Mouse (Mus musculus) WW6 (cell line): Measurements from ENCODE around the gene Flt1.

Experiments
- DNase-seq: peaks from one replicate; pipeline ENCODE4 v3.0.0-alpha.2; 2013; ENCODE audit warnings: low read depth, low spot score

The Flt1 gene

GRCm38 (mm10) chr5:147668637-147669344, 57.0 kb downstream of the Flt1 start:
- no peak for DNase-seq

DNA sequence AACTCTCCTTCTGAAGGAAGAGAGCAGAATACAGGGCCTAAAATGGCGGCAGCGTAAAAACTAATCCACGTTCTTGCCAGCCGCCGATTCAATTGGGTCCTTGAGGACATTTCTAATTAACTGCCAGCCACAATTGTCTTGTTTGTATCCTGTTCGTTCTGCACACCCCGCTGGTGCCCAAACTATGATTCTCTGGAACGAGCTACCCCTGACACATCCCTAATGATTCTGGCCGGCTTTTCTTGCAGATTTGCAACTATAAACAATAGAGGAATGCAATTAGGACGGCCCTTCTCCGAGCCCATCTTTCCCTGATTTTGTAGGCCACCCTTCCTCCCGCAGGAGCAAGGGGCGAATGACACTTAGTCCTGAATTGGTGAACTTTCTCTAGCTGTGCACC, 59.9 kb downstream of the Flt1 start:
- no peak for DNase-seq

- DNase-seq: no peak
These were observed 60.4 kb downstream of the Flt1 start for GRCm38 (mm10) chr5:147665381-147665780.

GRCm38 (mm10) chr5:147659909-147660308, 65.9 kb downstream of the Flt1 start:
- no peak for DNase-seq

DNA sequence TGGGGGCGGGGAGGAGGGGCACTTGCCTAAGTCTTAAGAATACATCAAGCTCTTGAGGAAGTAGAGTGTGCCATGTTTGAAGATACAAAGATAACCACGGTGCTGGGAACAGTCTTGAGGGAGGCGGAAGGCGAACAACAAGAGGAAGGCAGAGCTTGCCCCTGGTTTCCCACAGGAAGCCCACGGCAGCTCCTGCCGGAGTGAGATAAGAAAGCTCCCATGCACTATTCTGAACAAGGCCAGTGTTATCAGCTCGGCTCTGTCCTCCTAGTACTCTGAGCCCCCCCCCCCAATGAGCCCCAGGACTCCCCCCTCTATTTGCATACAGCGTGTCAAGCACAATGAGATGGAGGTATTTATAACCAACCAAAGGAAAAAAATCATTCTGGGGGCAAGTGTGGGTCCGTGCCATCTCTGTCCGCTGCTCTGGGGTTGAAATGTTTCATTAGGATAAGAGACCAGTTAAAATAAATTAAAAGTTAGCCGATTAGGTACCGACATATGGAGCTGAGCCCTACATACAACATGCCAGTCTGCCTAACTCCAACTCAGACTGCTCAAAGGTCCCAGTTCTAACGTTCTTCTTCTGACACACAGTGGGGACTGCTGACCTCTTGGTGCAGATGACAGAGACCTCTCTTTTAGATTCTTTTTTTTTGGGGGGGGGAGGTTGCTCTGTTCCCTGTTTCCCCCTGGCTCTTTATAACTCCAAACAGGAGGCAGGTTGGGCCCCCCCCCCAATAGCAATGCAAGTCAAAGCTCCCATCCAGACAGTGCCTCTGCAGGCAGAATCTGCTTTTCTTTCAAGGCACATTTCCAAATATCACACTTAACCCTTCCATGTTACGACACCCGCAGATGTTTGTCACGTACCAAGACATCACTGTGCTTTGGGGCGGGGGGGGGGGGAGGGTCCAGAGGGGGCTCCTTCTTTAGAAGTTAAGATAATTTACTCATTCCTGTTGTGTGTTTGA, 67.6 kb downstream of the Flt1 start:
- DNase-seq: no peak

- DNase-seq: no peak
These were observed 70.0 kb downstream of the Flt1 start for GRCm38 (mm10) chr5:147655761-147656160.

DNA sequence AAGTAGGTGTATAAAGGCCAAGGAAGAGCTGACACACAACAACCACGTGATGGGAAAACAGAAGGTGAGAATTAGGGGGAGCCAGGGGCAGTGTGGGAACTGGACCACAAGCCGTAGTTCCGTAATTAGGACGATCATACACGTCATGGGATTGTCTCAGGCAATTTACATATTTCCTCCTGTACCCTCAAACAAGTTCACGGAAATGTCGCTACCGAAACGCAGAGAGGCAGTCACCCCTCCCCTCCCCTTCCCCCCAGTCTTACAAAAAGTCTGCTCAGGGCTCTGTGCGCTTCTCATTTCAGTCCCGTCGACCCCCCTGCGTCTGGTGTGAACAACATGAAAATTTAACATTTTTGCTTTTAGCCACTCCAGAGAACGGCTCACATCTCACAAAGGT, 74.6 kb downstream of the Flt1 start:
- no peak for DNase-seq

DNA sequence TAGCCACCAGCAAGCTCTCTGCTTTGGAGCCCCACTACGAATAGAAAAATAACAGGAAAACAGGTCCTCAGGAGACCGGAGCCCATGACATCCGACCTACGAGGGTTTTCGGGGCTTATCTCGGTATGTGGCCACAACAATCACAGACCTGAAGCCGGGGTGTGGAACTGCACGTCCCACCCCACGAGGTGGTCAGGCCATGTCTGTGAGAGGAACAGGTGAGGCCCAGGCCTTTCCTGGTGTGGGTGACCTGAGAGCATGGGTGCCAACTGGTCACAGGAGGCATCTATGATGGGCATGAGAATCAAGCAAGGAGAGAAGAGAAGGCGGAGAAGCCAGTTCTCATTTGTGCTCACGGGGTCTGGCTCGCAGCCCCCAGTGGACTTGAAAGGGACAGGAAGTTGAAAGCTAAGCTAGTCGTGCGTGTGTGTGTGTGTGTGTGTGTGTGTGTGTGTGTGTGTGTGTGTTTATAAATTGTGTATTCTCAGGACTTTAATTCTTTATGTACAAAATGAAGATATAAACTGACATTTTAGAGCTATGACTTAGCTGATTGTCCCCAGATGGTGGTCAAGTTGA, 79.4 kb downstream of the Flt1 start:
- no peak for DNase-seq

GRCm38 (mm10) chr5:147645001-147645645, 80.7 kb downstream of the Flt1 start:
- no peak for DNase-seq

DNA sequence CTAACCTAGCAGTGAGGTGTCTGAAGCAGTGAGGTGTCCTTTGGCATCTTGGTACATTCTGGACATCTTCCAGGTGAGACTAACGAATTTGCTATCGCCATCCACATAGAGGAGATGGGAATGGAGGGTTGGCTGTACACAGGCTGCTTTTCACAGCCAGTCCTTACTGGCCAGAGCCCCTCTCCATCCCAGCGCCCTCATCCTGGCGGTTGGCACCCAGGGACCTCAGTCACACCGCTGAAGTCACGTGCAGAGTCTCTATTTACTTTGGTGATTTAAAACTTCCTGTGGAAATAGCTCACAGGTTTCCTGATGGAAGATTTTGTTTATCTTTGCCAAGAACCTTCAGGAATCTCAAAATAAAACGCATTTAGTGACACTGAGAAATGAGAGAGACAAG, 84.4 kb downstream of the Flt1 start:
- DNase-seq: no peak

DNA sequence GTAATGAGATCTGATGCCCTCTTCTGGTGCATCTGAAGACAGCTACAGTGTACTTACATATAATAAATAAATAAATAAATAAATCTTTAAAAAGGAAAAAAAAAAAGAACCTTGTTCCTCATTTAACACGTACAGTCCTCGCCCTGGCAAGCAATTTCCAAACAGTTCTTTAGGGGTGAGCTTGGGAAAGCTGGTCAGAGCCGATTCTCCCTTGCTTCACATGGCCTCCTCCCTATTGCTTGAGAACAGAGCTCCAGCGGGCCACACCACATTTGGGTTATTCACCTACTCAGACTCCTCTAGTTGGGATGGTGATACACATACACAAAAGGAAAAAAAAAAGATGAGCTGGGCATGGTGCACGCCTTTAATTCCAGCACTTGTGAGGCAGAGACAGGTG, 85.9 kb downstream of the Flt1 start:
- DNase-seq: no peak

DNA sequence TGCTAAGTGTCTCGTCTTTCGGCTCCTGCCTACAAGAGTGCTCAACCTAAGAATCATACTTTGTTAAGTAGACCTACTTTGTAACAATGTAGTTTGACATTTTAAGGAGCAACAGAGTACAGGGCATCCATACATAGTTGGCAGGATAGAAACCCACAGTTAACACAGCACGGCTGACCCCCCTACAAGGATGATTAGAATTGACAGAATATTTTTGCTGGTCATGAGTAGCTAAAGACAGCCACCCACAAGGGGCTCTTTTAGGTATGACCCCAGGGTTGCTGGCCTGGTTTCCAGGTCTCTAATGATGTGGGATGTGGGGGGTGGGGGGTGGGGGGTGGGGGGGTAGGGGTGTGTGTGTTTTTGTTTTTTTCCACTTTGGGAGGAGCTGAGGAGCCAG, 89.1 kb downstream of the Flt1 start:
- no peak for DNase-seq

- DNase-seq: no peak
These were observed 89.9 kb downstream of the Flt1 start for GRCm38 (mm10) chr5:147635883-147636282.

DNA sequence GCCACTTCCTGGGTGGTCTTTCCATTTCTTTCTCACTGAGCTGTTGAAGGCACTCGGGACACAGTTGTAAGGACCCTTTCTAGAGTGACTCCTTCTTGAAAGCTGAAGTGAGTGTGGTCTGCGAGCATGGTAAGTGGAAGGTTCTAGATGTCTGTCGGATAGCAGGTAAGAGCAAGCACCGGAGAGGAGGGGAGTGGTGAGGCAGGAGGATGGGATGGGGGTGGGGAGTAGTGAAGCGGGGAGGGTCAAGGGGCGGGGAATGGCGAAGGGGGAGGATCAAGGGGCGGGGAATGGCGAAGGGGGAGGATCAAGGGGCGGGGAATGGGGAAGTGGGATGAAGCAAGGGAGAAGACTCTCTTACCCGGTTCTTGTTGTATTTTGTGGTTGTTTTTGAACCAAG, 91.8 kb downstream of the Flt1 start:
- DNase-seq: no peak

GRCm38 (mm10) chr5:147632716-147633115, 93.1 kb downstream of the Flt1 start:
- DNase-seq: no peak

DNA sequence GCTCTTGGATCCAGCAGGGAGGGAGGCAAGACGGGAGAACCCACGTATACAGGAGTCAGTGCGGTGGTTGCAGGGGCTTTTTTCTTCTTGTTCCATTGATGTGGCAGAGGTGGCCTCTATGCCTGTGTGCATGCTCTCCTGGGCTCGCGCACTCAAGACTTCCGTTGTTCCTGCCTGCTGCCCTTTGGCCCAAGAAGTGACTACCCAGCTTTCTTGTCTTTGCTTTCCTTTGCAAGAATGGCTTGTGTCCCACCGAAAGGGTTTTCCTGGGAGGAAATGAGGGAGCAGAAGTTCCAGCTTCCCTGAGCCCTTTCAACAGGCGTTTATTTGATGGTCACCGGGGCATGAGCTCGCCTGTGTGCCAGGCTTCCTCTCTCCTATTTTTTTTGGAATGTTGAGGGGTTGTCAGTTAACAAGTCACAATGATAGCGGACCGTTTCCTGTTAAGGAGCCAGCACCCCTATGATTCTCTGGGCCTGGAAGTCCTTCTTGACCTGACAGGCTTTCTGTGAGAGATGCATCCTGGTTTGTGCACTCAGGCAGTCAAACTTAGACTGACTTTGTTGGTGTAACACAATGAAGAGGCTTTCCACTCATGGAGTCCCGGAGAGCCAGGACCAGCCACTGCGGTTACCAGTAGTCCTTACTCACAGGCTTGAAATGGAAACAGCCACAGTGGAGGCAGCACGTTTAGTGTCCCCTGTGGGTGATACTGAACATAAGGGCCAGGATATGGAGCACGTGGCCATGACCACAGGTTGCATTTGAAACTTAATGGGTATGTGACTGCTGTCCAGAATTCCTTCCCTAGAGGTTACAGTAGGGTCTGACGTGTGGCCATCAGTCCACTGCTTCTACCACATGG, 95.2 kb downstream of the Flt1 start:
- no peak for DNase-seq

DNA sequence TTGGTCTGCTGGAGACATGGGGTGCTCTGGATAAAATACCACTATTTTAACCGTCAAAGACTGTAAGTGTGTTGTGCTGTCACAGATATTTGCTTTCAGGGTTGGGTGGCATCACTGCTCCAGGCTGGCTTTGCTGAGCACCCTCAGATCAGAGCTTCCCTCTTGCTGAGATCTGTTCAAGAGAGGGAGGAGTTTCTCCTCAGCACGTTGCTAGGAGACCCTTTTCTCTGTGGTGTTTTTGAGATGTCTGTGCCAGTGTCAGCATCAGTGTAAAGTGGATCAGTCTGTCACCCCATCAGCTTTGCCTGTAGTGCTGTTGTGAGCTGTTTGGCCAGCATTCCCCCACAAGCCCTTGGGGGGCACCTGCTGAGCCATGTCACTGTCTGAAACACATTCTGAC, 98.9 kb downstream of the Flt1 start:
- DNase-seq: no peak

DNA sequence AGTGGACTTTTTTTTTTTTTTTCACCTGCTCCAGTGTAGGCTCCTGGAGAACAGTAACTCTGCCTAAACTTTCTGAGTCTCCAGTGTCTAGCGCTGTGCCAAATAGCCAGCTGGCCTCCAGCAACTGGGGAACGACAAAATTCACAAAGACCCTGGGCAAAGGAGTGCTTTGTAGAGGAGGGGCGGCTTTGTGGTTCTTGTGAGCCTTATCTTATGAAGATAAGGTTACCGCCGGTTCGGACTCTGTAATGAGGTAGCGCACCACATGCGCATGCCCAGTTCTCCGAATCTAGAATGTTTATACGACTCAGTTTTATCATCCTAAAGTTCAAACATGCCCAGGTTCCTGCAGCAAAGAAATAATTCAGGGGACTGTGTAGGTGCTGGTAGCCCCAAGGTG, 102.1 kb downstream of the Flt1 start:
- DNase-seq: no peak

DNA sequence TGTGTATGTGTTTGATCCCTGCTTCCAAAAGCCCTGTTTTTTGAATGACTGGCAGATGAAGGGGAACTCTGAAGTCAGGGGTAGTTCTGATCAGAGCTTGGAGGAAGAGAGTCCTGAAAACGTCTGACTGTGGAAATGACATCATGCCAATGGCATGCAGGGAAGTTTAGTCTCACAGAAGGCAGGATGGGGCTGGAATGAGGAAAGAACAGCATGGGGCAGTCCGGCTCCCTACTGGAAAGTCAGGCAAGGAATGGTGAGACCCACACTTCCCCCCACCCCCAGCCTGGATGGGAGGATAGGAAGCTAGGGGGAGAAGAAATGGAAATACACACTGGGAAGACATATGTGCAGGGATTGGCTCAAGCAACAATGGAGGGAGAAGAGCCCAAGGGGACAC, 105.6 kb downstream of the Flt1 start:
- no peak for DNase-seq

- no peak for DNase-seq
These were observed 107.6 kb downstream of the Flt1 start for GRCm38 (mm10) chr5:147618243-147618642.

GRCm38 (mm10) chr5:147616450-147616849, 109.4 kb downstream of the Flt1 start:
- no peak for DNase-seq
